Mouse (Mus musculus) forelimb bud, embryonic 11.5 days (tissue): ENCODE results near the gene Sctr.

Experiments
- DNase-seq: peaks from one replicate; pipeline ENCODE4 v3.0.0-alpha.2; 2012; ENCODE audit warnings: low read depth, low spot score

Gene Sctr

GRCm38 (mm10) chr1:120027693-120028092 lies 21.0 kb downstream of the Sctr start:
- DNase-seq, result no peak

GRCm38 (mm10) chr1:120030474-120030873 lies 23.8 kb downstream of the Sctr start:
- DNase-seq, result no peak

- peak; percentile 83 for DNase-seq
Measured at GRCm38 (mm10) chr1:120032804-120033468, 26.2 kb downstream of the Sctr start.

GRCm38 (mm10) chr1:120033469-120033854 lies 26.8 kb downstream of the Sctr start:
- no peak for DNase-seq

- no peak for DNase-seq
Measured at GRCm38 (mm10) chr1:120034793-120035192, 28.1 kb downstream of the Sctr start.

- no peak for DNase-seq
Measured at GRCm38 (mm10) chr1:120035456-120036034, 28.9 kb downstream of the Sctr start.

GRCm38 (mm10) chr1:120037021-120037683 lies 30.5 kb downstream of the Sctr start:
- no peak for DNase-seq

GRCm38 (mm10) chr1:120038594-120038993 lies 31.9 kb downstream of the Sctr start:
- no peak for DNase-seq

GRCm38 (mm10) chr1:120042421-120042820 lies 35.7 kb downstream of the Sctr start:
- no peak for DNase-seq

- DNase-seq, result no peak
Measured at GRCm38 (mm10) chr1:120044584-120044983, 37.9 kb downstream of the Sctr start.

- no peak for DNase-seq
Measured at GRCm38 (mm10) chr1:120047325-120047724, 40.6 kb downstream of the Sctr start.

- DNase-seq, result no peak
Measured at GRCm38 (mm10) chr1:120051070-120051469, 44.4 kb downstream of the Sctr start.

GRCm38 (mm10) chr1:120054997-120055396 lies 48.3 kb downstream of the Sctr start:
- DNase-seq, result no peak

- no peak for DNase-seq
Measured at GRCm38 (mm10) chr1:120055475-120055874, 48.8 kb downstream of the Sctr start.

- no peak for DNase-seq
Measured at GRCm38 (mm10) chr1:120056236-120056635, 49.5 kb downstream of the Sctr start.

GRCm38 (mm10) chr1:120057044-120057443 lies 50.4 kb downstream of the Sctr start:
- DNase-seq, result no peak

GRCm38 (mm10) chr1:120057674-120058430 lies 51.2 kb downstream of the Sctr start:
- no peak for DNase-seq

- DNase-seq, result no peak
Measured at GRCm38 (mm10) chr1:120060687-120061086, 54.0 kb downstream of the Sctr start.

GRCm38 (mm10) chr1:120062231-120062630 lies 55.5 kb downstream of the Sctr start:
- DNase-seq, result no peak

GRCm38 (mm10) chr1:120064036-120064682 lies 57.5 kb downstream of the Sctr start:
- no peak for DNase-seq

GRCm38 (mm10) chr1:120066159-120066558 lies 59.5 kb downstream of the Sctr start:
- no peak for DNase-seq

- DNase-seq, result no peak
Measured at GRCm38 (mm10) chr1:120066625-120067024, 59.9 kb downstream of the Sctr start.
